Mouse (Mus musculus): ENCODE results near the gene Efcab12. TPM values are rescaled to one million over a fixed set of nuclear protein-coding genes. Genes with fewer than 3 reads are reported as not detected.

Gene Efcab12
- polyA plus RNA-seq, 1 experiment from 2014 or later: 1.4 TPM

DNA sequence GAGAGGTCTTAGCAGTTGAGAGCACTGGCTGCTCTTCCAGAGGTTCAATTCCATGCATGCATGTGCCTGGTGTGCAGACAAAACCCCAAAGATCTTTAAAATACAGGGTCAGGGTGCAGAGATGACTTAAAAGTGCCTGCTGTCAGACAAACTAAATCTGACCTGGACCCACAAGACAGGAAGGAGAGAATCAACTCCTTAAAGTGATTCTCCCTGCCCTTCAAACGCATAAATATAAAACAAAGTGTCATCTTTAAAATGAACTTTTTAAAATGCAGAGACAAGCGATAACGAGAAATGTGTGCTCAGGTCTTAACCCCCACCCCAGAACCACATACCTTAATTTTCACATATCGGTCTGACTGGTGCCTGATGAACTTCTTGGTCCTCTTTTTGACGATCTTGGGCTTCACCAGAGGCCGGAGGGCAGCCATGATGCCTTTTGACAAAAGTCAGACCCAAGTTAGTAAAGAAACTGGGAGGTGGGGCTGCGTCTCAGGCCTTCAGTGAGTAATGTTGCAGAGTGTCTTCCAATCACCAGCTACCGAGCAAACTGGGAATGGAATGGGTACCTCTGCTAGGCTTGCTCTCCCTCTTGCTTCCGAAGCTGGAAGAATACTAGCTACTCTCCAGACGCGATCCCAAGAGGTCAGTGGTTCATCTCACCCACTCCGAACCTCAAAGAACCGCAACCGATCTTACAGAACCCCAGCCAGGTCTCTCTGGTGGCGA, 30.6 kb downstream of the Efcab12 start:
- peak overlapping the region; percentile 84 for H3K4me2 ChIP-seq (ENCODE audit: low read length)
- H3K27me3 ChIP-seq (replicated peaks; ENCODE audit: control insufficient read depth, insufficient read depth, low read length): no peaks in the 10 kb centered on the region
- DNase-seq (ENCODE audit: low spot score) (no peak), ATAC-seq (no peak)
- H3K27ac ChIP-seq (ENCODE audit: low read depth, low read length): peak overlapping the region; percentile 97
- H3K4me3 ChIP-seq (ENCODE audit: low read depth, low read length): peak overlapping the region; percentile 93
- H3K4me1 ChIP-seq (ENCODE audit: control insufficient read depth, insufficient read depth, low read length): peaks cover 12% of the 10 kb centered on the region
- peak overlapping the region; percentile 99 for H3K9ac ChIP-seq (ENCODE audit: low read length)
- H3K9me3 ChIP-seq (replicated peaks; ENCODE audit: control insufficient read depth, low read length): no peaks in the 10 kb centered on the region
- peaks cover 47% of the 10 kb centered on the region for H3K36me3 ChIP-seq (ENCODE audit: control insufficient read depth, insufficient read depth, low read length)
- WGBS: 3% methylated on average over 15 of the region's 15 CpGs

DNA sequence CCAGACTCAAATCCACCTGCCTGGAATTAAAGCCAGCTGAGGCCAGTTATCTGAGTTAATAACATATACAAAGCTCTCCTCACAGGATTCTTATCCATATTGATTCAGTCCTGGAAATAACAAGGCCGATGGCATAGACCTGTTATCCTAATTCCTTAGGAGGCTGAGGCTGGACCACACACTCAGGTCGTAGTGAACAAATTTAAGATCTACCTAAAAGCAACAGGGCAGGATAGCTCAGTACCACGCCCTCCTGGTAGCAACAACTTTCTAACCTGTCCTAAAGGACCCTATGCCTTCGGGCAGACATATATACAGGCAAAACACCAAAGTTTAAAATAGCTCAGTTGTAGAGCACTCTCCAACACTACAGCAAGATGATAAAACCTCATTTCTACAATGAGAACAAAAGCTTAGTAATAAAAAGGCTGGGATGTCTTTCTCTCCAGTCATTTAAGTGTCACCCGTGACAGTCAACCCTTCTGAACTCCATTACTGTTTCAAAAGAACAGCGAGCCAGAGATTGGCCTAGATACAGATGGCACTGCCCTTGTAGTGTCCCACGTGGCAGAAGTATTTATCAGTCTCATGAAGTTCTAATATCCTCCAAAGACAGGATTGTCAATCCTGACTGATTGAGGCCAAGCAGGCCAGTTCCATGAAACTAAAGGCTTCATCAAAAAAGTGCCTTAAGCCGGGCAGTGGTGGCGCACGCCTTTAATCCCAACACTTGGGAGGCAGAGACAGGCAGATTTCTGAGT, 33.6 kb downstream of the Efcab12 start:
- ATAC-seq (no peak), DNase-seq (ENCODE audit: low spot score) (no peak)
- Histone ChIP-seq H3K4me3 (ENCODE audit: low read depth, low read length) (no peak overlapping the region), H3K27me3 (replicated peaks; ENCODE audit: control insufficient read depth, insufficient read depth, low read length) (no peaks in the 10 kb centered on the region), H3K9me3 (replicated peaks; ENCODE audit: control insufficient read depth, low read length) (no peaks in the 10 kb centered on the region), H3K4me1 (ENCODE audit: control insufficient read depth, insufficient read depth, low read length) (peaks cover 12% of the 10 kb centered on the region), H3K9ac (ENCODE audit: low read length) (no peak overlapping the region), H3K27ac (ENCODE audit: low read depth, low read length) (no peak overlapping the region), H3K4me2 (ENCODE audit: low read length) (no peak overlapping the region), H3K36me3 (ENCODE audit: control insufficient read depth, insufficient read depth, low read length) (peaks cover 72% of the 10 kb centered on the region)
- 71% methylated on average over 10 of the region's 10 CpGs for WGBS

DNA sequence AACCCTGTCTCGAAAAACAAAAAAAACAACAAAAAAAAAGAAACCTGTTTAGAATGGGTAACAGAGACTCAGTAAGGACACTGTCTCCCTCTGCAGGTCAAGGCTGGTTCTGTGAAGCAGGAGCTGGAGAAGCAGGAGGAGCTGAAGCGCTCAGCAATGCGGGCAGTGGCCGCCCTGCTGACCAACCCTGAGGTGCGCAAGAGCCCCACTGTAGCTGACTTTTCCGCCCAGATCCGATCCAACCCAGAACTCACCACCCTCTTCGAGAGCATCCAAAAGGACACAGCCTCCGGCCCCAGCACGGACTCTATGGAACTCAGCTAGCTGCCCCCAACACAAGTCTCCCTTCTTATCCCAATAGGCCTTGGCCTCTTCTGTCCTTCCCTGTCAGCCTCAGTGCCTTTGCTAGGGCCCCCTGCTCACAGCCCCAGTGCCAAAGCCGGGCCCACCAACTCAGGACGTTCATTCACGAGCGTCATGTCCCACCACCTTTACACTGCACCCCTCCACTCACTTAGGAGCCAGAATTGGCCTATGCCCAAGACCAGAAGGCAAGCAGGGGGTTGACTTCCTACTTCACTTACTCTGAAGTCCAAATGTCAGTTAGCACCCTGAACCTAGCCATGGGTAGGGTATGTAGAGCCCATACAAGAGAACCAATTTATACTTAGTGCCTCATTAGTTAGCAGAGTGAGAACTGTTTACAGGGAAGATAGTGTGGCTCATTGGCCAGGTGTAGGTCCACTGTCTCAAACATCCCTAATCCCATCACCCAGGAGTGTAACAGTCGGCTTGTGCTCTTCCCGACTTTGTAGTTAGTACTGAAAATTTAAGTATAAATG, 34.5 kb downstream of the Efcab12 start:
- 49% methylated on average over 16 of the region's 16 CpGs for WGBS
- no peak overlapping the region for H3K4me3 ChIP-seq (ENCODE audit: low read depth, low read length)
- H3K27ac ChIP-seq (ENCODE audit: low read depth, low read length): no peak overlapping the region
- DNase-seq (ENCODE audit: low spot score) (peak; percentile 77), ATAC-seq (peak; percentile 31; the same call in 1 of the 2 replicates)
- H3K27me3 ChIP-seq (replicated peaks; ENCODE audit: control insufficient read depth, insufficient read depth, low read length): no peaks in the 10 kb centered on the region
- peaks cover 12% of the 10 kb centered on the region for H3K4me1 ChIP-seq (ENCODE audit: control insufficient read depth, insufficient read depth, low read length)
- H3K9ac ChIP-seq (ENCODE audit: low read length): no peak overlapping the region
- H3K9me3 ChIP-seq (replicated peaks; ENCODE audit: control insufficient read depth, low read length): no peaks in the 10 kb centered on the region
- peaks cover 81% of the 10 kb centered on the region for H3K36me3 ChIP-seq (ENCODE audit: control insufficient read depth, insufficient read depth, low read length)
- H3K4me2 ChIP-seq (ENCODE audit: low read length): no peak overlapping the region

DNA sequence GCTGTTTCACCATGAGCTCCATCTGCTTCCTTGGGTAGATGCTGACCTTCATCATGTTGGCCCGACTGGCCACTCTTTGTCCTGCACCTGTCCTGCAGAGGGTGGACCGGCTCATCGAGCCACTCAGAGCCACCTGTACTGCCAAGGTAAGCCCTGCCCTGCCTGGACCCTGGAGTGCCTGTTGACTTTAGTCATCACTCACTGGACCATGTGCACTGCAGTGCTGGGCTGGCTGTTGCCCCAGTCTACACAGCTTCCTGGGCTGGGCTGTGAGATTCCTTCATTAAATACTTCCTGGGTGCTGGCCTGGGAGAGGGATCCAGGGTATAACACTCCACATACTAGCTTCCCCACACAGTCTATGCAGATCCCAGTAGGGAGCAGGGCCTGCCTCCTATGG, 36.4 kb downstream of the Efcab12 start:
- H3K27ac ChIP-seq (ENCODE audit: low read depth, low read length): no peak overlapping the region
- H3K36me3 ChIP-seq (ENCODE audit: control insufficient read depth, insufficient read depth, low read length): peaks cover 93% of the 10 kb centered on the region
- H3K9ac ChIP-seq (ENCODE audit: low read length): no peak overlapping the region
- no peak overlapping the region for H3K4me2 ChIP-seq (ENCODE audit: low read length)
- no peaks in the 10 kb centered on the region for H3K27me3 ChIP-seq (replicated peaks; ENCODE audit: control insufficient read depth, insufficient read depth, low read length)
- no peaks in the 10 kb centered on the region for H3K9me3 ChIP-seq (replicated peaks; ENCODE audit: control insufficient read depth, low read length)
- WGBS: 95% methylated on average over 3 of the region's 3 CpGs
- H3K4me1 ChIP-seq (ENCODE audit: control insufficient read depth, insufficient read depth, low read length): peaks cover 5% of the 10 kb centered on the region
- ATAC-seq: no peak
- no peak for DNase-seq (ENCODE audit: low spot score)
- H3K4me3 ChIP-seq (ENCODE audit: low read depth, low read length): no peak overlapping the region

DNA sequence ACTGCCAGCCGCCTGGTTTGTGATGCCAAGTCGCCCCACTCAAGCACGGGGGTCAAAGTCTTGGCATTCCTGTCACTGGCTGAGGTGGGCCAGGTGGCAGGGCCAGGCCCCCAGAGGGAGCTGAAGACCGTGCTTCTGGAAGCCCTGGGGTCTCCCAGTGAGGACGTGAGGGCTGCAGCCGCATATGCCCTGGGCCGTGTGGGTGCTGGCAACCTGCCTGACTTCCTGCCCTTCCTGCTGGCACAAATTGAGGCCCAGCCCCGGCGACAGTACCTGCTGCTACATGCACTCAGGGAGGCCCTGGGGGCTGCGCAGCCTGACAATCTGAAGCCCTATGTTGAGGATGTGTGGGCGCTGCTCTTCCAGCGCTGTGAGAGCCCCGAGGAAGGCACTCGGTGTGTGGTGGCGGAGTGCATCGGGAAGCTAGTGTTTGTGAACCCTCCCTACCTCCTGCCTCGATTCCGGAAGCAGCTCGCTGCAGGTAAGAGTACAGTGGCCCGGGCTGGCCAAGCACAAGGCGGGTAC, 45.5 kb downstream of the Efcab12 start:
- DNase-seq (ENCODE audit: low spot score): no peak
- Histone ChIP-seq H3K4me2 (ENCODE audit: low read length) (no peak overlapping the region), H3K4me3 (ENCODE audit: low read depth, low read length) (no peak overlapping the region), H3K27me3 (replicated peaks; ENCODE audit: control insufficient read depth, insufficient read depth, low read length) (no peaks in the 10 kb centered on the region), H3K9me3 (replicated peaks; ENCODE audit: control insufficient read depth, low read length) (no peaks in the 10 kb centered on the region), H3K4me1 (ENCODE audit: control insufficient read depth, insufficient read depth, low read length) (no peaks in the 10 kb centered on the region), H3K36me3 (ENCODE audit: control insufficient read depth, insufficient read depth, low read length) (peaks cover 94% of the 10 kb centered on the region), H3K27ac (ENCODE audit: low read depth, low read length) (no peak overlapping the region), H3K9ac (ENCODE audit: low read length) (no peak overlapping the region)
- 88% methylated on average over 21 of the region's 21 CpGs for WGBS
- no peak for ATAC-seq

DNA sequence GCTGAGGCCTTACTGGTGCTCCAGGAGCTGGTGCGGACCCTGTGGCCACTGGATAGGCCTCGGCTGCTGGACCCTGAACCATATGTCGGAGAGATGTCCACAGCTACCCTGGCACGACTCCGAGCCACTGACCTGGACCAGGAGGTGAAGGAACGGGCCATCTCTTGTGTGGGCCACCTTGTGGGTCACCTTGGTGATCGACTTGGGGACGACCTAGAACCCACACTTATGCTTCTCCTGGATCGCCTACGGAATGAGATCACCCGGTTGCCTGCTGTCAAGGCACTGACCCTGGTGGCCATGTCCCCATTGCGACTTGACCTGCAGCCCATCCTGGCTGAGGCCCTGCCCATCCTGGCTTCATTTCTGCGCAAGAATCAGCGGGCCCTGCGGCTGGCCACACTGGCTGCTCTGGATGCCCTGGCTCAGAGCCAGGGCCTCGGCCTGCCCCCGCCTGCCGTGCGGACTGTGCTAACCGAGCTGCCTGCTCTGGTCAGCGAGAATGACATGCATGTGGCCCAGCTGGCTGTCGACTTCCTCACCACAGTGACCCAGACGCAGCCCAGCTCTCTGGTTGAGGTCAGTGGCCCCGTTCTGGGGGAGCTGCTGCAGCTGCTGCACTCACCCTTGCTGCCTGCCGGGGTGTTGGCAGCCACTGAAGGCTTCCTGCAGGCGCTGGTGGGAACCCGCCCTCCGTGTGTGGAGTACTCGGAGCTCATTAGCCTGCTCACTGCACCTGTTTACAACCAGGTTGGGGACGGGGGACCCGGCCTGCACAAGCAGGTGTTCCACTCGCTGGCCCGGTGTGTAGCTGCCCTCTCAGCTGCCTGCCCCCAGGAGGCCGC, 46.1 kb downstream of the Efcab12 start:
- Histone ChIP-seq H3K27me3 (replicated peaks; ENCODE audit: control insufficient read depth, insufficient read depth, low read length) (no peaks in the 10 kb centered on the region), H3K4me1 (ENCODE audit: control insufficient read depth, insufficient read depth, low read length) (no peaks in the 10 kb centered on the region), H3K9me3 (replicated peaks; ENCODE audit: control insufficient read depth, low read length) (no peaks in the 10 kb centered on the region), H3K36me3 (ENCODE audit: control insufficient read depth, insufficient read depth, low read length) (peaks cover 94% of the 10 kb centered on the region), H3K9ac (ENCODE audit: low read length) (no peak overlapping the region), H3K27ac (ENCODE audit: low read depth, low read length) (no peak overlapping the region), H3K4me3 (ENCODE audit: low read depth, low read length) (no peak overlapping the region), H3K4me2 (ENCODE audit: low read length) (no peak overlapping the region)
- ATAC-seq (no peak), DNase-seq (ENCODE audit: low spot score) (no peak)
- WGBS: 87% methylated on average over 34 of the region's 34 CpGs

DNA sequence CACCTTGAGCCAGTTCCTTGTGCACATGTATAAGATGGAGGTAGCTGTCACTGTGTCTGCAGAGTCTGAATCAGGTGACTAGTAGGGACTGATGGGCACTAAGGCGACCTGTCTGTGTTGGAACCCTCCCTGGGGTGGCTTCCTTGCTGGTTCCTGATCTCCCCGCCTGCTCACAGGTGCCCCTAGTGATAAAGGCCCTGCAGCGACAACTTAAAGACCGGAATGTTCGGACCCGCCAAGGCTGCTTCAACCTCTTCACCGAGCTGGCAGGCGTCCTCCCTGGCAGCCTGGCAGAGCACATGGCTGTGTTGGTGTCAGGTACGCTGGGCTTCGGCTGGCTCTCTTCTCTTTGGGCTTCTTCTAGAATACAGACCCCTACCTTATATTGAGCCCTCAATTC, 47.2 kb downstream of the Efcab12 start:
- H3K4me2 ChIP-seq (ENCODE audit: low read length): no peak overlapping the region
- H3K9ac ChIP-seq (ENCODE audit: low read length): no peak overlapping the region
- H3K4me3 ChIP-seq (ENCODE audit: low read depth, low read length): no peak overlapping the region
- H3K27me3 ChIP-seq (replicated peaks; ENCODE audit: control insufficient read depth, insufficient read depth, low read length): no peaks in the 10 kb centered on the region
- H3K27ac ChIP-seq (ENCODE audit: low read depth, low read length): no peak overlapping the region
- no peaks in the 10 kb centered on the region for H3K9me3 ChIP-seq (replicated peaks; ENCODE audit: control insufficient read depth, low read length)
- WGBS: 79% methylated on average over 10 of the region's 10 CpGs
- no peak for DNase-seq (ENCODE audit: low spot score)
- H3K36me3 ChIP-seq (ENCODE audit: control insufficient read depth, insufficient read depth, low read length): peaks cover 94% of the 10 kb centered on the region
- no peaks in the 10 kb centered on the region for H3K4me1 ChIP-seq (ENCODE audit: control insufficient read depth, insufficient read depth, low read length)
- ATAC-seq: no peak

DNA sequence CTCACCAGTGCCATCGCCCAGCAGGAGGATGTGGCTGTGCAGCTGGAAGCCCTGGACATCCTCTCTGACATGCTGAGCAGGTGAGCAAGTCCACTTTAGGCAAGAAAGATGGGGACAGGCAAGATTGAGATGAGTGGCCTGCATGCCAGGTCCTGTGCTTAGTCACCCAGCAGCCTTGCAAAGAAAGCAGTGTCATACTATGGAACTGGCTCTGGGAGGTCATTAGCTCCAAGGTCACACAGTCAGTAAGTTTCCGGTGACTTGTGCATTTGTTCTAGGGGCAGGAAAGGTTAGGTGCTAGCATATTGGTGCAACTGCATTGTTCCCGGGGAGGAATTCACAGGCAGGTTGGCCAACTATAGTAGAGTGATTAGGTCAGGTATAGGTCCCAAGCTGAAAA, 55.4 kb downstream of the Efcab12 start:
- no peak for DNase-seq (ENCODE audit: low spot score)
- H3K27ac ChIP-seq (ENCODE audit: low read depth, low read length): no peak overlapping the region
- ATAC-seq: no peak
- peaks cover 85% of the 10 kb centered on the region for H3K36me3 ChIP-seq (ENCODE audit: control insufficient read depth, insufficient read depth, low read length)
- no peak overlapping the region for H3K4me3 ChIP-seq (ENCODE audit: low read depth, low read length)
- H3K27me3 ChIP-seq (replicated peaks; ENCODE audit: control insufficient read depth, insufficient read depth, low read length): no peaks in the 10 kb centered on the region
- no peak overlapping the region for H3K4me2 ChIP-seq (ENCODE audit: low read length)
- H3K9ac ChIP-seq (ENCODE audit: low read length): no peak overlapping the region
- 93% methylated on average over 3 of the region's 3 CpGs for WGBS
- H3K4me1 ChIP-seq (ENCODE audit: control insufficient read depth, insufficient read depth, low read length): no peaks in the 10 kb centered on the region
- no peaks in the 10 kb centered on the region for H3K9me3 ChIP-seq (replicated peaks; ENCODE audit: control insufficient read depth, low read length)

All from forebrain, embryonic 14.5 days (tissue).